Mouse (Mus musculus) kidney, adult 2 months (tissue): ENCODE measurements at regions not wholly inside any gene's neighbourhood (a gene's known extent, or its start where the extent isn't known, plus 50 kb on each side); places are given as distances from the start of the nearest gene placed in this dataset.

ENCODE experiments used
- CTCF ChIP-seq: fragments of 200-500 bp; conservative IDR thresholded peaks from 2 replicates; pipeline ENCODE4 v1.5.1; 2011; ENCODE audit warnings: low read depth, mild to moderate bottlenecking, control low read depth, low read length, moderate library complexity, mixed read lengths; ENCODE audit not compliant: insufficient read depth, insufficient read length
- POLR2A ChIP-seq: fragments of 200-500 bp; IDR thresholded peaks from one replicate; pipeline ENCODE4 v1.6.1; 2011; ENCODE audit warnings: low read depth, low read length, control low read depth

DNA sequence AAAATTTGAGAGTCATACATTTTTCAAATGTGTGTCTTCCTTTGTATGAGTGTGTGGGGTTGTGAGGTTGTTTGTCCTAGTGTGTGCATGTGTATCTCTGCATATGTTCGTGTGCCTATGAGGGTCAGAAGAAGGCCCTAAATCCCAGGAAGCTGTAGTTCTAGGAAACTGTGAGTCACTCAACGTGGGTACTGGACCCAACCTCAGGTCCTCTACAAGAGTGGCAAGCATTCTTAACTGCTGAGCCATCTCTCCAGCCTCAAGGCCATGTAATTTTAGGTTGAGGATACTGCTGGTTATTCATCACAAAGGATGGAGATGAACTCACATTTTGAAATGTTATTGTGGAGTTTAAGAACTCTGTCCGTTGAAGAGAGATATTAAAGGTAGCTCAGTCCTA is 140.5 kb downstream of the AI593442 start:
- TF ChIP-seq POLR2A (no peak), CTCF (no peak)
